Mouse (Mus musculus): ENCODE measurements around the gene Ranbp1.

Ranbp1 gene

DNA sequence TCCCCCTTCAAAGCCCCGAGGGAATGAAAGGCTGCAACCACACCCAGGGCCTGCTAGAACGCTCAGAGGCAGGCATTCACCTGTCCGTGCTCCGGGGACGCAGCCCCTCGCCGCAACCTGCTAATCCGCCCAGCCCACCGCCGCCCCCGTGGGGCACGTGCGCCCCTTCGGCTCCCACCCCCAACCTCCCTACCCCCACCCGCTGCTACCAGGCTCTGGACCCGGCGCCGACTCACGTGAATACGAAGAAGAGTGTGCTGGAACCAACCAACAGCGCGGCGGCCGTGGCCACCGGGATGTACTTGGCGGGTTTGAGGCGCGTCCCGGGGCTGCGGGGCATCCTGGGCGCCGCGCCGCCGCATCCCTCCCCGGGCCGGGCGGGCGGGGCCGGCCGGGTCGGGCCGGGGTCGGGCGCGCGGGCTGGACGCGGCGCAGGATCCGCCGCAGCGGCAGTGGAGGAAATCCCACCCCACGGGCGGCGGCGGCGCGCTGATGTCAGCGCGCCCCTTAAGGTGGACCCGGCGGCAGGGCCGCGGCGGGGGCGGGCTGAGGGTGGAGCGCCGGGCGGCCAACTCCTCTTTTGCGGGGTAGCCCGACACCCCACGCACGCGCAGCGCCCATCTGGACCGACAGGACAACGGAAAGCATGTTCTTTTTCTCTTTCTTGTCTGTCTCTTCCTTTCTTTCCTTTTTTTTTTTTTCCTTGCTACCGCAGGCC, 13.7 kb downstream of the Ranbp1 start, which contains the start of gene Zdhhc8:
Zdhhc8 (minus strand) TSS at position 466 of the 718 bp plus-strand sequence.
- peak; percentile 36 to 59 for DNase-seq (ENCODE audit: low spot score in 2 of 2)

DNA sequence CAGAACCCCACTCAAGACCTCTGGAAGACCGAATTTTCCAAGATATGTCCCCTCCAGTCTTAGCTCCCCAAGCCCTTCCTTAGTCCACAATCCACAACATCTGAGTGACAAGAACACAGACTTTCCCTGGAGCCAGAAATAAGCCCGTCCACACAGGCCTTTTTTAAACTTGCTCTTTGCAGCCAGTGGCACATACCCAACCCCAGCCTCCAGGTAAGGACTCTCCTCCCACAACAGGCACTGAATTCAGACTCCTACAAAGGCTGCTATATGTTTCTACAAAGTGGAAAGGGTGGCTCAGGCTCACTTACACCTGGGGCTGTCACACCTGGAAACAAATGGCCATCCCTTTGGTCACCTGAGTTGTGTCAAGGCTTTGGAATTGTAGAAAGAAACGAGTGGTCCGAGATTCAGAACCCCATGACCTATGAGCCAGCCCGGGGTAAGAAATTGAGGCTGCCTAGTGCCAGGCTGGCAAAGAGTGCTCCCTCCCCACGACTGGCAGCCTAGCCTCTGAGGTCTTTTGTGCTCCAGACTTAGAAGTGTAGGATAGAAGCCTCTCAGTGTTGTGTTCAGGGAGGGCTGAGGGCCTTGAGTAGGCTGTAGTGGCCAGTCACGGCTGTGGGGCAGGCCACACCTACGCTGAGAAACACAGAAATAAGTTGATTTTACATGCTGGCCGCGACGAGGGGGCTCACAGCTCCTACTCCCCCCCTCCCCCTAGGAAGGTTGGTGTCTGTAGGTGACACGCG, 14.4 kb downstream of the Ranbp1 start:
- peak; percentile 5 to 22 for DNase-seq (ENCODE audit: low spot score in 2 of 2)

DNA sequence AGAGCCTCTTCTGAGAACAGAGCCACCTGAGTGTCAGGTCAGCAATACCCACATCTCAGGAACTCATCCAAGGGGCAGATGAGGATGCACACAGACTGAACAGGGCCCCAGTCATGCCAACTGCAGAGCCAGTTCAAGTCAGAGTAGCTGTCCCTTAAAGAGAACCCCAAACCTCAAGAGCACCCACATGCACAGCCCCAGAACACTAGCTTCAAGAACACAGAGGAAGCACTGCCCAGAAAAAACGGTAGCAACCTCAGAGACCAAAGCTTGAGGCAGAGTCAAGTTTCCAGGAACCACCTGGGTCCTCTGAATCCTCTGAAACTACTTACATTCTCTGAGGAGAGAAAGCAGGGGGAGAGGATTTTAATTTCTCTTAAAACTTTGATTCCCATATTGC, 15.1 kb downstream of the Ranbp1 start:
- peak; percentile 45 to 61 for DNase-seq (ENCODE audit: low spot score in 2 of 2)

DNA sequence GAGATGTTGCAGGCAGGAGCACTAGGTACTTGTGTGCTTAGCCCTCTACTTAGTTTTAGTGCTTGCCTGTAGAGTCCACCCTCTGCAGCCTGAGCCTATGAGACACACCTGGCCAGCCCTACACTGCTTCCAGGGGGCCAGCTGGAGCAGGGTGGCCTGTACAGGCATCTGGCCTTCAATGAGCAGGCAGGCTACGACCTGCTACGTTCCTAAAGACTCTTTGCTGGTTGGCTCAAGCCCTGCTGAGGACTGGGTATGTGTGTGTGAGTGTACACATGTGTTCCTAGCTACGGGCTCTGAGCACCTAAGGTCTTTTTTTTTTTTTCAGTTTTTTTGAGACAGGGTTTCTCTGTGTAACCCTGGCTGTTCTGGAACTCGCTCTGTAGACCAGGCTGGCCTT, 17.1 kb downstream of the Ranbp1 start:
- DNase-seq (ENCODE audit: low spot score in 2 of 2) = no peak

DNA sequence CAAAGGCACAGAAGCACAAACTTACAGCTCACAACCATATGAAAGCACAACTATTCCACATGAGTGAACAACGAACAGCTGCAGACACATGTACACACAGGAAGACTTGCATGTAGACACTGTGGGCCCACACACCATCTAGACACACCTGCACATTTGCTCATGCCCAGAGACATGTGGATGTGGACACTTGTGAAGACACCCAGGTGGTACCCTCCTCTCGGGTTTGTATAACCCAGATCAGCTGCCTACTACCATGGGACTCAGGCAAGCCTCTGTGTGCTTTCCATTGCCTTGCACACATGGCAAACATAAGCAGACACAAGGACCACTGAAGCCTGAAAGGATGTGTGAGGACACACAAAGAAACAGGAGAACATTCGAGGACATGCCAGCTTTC, 17.5 kb downstream of the Ranbp1 start:
- peak; percentile 38 to 51 for DNase-seq (ENCODE audit: low spot score in 2 of 2)

DNA sequence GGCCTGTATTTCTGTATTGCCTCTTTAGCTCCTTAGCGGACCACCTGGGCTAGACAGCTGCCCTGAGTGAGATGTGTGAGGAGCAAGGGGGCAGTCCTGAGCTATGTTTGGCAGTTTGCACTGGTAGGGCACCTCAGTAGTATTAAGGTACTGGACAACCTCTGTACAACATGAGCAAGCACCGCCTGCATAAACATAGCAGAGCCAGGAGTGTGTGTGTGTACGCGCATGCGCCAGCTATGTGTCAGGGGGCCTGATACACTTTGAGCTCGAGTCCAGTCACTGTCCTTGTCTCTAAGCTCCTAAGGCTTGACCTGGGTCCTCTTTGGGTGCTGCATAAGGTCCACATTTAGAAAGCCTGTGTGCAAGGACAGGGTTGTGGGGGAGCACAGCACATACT, 17.9 kb downstream of the Ranbp1 start:
- DNase-seq (ENCODE audit: low spot score in 2 of 2) = peak in 1 of 2 experiments; percentile 15

DNA sequence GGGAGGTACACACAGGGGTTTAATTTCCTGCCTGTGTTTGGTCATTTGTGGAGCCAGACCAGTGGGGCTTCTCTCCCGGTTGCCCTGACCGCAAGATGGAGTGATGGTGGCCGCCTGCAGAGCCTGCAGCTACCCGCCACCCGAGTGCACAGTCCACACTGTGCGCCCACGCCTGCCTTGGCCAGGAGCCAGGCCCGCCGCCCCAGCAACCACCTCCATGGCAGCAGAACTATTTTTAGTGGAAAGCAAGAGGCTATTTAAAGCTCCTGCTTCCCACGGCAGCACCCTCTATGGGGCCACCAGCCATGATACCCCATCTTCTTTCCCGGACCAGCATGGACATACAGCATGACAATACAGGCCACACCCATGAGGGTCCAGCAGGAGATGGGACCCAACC, 18.9 kb downstream of the Ranbp1 start:
- no peak for DNase-seq (ENCODE audit: low spot score in 2 of 2)

DNA sequence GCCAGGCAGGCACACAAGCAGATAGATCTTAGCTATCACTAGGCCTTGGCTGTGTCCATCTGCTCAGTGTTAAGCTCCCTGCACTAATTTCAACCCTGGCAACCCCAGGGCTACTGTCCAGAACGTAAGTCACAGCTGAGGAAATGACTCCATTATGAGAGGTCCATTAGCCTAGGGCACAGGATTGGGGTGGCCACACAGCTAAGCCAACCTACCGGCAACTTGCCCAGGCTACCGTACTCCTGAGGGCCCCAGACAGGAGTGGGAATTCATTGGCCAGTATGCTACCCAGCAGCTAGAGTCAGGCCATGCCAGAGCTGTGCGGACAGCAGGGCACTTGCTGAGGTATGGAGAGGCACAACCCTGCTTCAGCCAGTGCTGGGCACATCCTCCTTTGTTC, 19.7 kb downstream of the Ranbp1 start:
- no peak for DNase-seq (ENCODE audit: low spot score in 2 of 2)

DNA sequence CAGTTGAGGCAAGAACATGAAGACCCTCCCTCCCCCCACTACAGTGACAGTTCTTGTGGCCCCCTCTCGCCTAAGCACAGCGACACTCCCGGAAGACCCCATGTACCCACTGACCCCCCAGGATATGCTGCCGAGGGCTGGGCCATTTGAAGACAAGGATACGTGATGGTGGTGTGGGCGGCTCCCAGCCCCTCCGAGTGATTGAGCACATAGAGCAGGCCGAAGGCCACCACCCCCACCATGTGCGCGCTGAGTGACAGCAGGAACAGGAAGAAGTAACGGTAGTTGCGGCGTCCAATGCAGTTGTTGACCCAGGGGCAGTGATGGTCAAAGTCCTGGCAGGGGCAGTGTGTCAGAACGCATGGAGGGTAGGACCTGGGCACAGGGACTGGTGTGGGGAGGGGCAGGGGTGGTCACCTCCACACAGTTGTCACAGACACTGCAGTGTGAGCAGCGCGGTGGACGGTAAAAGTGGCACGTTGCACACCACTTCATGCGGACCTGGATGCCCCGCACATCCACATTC, 20.6 kb downstream of the Ranbp1 start:
- no peak for DNase-seq (ENCODE audit: low spot score in 2 of 2)

DNA sequence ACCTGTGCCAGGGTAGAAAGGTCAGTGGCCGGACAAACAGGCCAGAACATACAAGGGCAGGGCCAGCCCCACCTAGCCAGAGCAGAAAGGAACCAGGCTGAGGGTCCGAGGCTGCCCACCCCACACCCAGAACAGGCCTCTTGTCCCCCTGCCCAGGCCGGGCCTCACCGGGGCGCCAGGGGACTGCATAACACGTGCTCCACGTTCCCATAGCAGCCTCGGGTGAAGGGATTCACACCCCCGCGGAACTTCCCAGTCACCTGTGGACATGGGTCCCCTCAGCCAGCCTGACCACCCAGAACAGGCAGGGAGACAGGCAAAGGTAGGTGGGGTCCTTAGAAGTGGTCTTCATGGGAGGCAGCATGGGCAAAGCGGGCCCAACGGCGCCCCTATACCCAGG, 21.3 kb downstream of the Ranbp1 start:
- DNase-seq (ENCODE audit: low spot score in 2 of 2) = no peak

DNA sequence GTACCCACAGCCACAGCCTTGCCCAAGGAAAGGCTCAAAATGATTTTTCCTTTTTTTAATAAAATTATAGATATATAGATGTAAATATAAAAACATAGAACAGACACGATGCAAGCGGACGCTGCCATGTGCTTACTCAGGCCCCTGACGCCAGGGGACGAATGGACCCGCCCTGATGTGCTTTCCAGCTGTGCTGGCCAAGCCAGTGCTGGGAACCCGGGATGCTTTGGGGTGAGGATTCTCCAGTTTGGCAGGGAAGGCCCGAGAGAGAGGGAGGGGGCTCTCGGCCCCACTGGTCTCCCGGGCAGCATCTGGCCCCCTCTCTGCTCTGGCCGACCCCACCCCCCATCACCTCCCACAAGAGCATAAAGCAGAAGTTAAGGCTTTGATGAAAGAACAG, 26.3 kb downstream of the Ranbp1 start:
- no peak for DNase-seq (ENCODE audit: low spot score in 2 of 2)

DNA sequence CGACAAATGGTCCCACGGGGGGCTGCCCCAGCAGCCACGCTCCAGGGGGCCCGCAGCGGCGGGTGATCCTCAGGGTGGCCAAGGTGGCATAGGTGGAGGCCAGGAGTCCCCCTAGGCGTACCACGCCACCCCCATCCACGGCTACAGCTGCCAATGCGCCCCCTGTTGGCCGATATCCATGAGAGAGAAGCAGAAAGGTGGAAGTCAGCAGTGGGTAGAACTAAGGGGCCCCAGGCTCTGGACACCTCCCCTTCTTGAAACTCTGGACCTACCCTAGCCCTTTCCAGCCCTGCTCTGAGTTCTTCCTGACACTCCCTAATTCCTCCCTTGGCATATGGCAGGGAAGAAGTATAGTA, 27.0 kb downstream of the Ranbp1 start:
- DNase-seq (ENCODE audit: low spot score in 2 of 2) = peak in 1 of 2 experiments; percentile 51

DNA sequence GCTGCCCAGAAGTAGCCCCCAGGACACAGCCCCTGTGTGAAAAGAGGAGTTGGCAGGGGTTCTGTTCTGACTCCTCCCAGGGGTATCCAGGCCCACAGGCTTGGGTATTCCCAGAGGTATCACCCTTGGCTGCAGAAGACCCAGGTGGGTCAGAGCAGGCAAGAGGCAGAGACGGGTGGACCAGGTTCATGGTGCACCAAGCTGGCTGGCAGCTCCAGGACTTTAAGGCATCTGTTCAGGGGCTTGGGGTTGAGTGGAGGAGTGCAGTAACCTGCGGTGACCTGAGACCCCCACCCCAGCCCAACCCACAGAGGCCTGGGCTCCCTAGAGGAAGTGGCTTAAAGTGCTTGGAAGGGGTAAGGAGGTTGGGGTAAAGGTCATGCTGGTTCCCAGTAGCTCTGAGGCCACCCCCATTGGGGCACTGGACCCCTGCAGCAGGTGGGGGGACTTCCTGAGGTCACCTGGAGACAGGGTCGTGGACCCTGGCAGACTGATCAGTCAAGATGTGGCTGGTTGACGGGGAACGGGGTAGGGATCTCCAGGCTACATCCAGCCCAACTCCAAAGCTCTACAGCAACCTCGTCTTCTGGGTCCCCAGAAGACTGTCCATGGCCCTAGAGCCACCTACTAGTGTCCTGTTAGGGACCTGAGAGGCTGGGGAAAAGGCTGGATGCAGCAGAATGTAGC, 27.5 kb downstream of the Ranbp1 start:
- no peak for DNase-seq (ENCODE audit: low spot score in 2 of 2)

DNA sequence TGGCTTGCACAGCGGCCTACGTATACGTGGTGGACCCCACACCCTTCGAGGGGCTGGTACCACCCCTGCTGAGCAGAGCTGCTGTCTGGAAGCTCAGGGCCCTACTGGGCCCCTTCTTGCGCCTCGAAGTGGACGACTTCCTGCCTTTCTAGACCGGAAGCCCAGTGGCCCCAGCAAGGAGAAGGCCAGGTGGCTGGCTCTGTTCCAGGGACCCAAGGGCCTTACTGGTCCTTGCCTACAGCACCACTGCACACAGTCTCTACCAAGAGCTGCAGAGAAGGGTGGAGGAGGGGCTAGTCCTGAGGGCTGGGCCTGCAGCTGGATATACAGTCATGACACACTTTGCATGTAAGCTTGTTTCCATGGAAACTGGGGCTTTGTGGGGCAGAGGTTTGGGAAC, 28.5 kb downstream of the Ranbp1 start:
- DNase-seq (ENCODE audit: low spot score in 2 of 2) = peak; percentile 74 to 76

DNA sequence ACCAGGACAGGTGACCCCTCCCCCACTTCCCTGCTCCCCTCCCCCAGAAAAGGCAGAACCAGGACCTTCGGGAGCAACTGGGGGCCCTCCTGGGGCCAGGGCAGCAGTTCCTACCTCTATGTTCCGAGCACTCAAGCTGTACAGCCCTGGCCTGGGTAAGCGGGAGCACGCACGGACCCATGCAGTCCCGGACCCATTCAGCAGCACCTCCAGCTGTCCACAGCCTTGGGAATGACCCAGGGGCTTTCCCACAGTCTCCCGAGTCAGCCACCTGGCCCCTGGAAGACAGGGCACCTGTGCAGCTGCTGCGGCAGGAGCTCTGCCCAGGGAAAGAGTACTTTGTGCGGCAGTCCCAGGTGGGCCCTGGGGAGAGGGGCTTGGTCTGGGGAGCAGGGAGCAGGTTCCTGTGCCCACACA, 29.9 kb downstream of the Ranbp1 start:
- no peak for DNase-seq (ENCODE audit: low spot score in 2 of 2)

DNA sequence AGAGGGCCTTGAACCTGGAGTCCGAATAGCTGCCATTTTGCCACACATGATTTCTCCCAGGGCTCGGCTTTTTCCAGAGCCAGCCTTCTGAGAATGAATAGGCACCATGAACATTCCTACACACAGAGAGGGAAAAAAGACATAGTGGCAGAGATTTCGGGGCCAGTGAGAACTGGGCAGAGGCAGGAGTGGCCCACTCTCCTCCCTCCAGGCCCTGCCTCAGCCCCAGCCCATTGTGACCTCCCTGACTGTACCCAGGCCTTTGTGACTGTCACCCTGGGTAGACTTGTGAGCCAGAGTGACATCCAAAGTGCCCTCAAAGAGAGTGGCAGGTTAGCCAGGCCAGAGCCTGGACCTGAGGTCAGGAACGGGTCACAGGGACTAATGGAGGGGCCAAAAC, 31.0 kb downstream of the Ranbp1 start, which contains the start of gene Ccdc188:
Ccdc188 (plus strand) TSS at position 301 of the 400 bp plus-strand sequence.
- DNase-seq (ENCODE audit: low spot score in 2 of 2) = no peak

DNA sequence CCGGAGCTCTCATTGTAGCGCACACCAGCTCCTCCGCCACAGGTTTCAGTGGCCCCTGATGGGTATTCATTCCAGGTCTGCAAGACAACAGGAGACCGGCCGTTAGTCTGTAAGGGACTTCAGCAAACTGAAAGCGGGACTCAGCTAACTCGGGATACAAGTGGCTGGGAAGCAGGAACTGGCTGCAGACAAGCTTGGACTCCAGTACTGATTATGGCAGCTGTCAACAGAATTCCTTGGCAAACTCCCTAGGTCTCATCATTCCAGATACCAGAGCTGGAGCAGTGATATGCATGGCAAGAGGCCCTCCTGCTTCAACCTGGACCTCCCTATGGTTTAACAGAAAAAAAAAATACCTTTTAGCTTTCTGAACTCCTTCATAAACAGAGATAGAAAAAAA, 33.7 kb downstream of the Ranbp1 start:
- no peak for DNase-seq (ENCODE audit: low spot score in 2 of 2)

DNA sequence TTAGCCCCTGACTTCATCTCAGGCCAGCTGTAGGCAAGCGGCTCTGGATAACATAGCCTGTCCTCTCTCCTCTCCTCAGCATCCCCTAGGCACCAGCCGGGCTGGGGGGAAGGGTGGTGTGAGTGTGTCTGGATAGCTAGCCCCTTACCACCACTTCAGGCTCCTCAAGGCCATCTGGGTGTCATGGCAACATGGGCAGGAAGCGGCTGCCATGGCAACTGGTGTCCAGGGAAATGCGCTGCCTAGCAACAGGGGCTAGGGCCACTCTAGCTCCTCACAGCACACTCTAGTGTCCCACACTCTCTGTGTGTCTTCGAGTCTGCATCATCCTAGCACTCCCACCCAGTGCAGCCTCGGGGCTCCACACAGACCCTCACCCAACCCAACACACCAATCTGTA, 34.8 kb downstream of the Ranbp1 start:
- DNase-seq (ENCODE audit: low spot score in 2 of 2) = no peak

DNA sequence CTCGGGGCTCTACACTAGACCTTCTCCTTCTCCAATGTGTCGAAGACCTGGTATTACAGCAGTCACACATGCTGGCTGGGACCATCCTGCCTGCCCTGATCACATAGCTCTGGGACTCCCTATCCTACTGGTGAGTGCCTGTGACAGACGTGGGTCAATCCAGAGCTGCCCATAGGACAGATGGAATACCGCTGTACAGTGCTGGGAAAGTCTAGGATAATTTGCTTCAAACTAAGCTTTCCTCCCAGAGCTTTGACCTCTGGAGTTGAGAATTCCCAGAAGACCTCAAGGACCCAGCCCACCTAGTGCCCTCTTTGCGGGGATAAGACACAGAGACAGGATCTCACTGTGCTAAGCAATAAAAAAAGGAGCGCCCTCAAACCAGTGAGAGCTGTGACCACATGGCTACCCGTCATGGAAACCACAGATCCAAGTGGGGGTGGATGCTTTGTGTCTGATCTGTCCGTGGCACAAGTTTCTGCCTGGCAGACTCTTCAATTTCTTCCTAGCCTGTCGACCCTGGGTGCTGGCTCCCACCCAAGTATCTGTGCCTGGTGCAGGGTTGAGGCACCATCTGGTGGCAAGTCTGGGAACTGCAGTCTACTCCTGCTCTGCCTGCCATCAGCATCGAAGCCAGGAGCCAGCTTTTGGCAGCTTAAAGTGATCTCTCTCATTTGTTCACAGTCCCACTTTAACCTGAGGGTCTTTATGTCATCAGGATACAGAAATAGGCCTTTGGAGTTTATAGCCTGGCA, 36.9 kb downstream of the Ranbp1 start:
- peak; percentile 68 to 92 for DNase-seq (ENCODE audit: low spot score in 2 of 2)

DNA sequence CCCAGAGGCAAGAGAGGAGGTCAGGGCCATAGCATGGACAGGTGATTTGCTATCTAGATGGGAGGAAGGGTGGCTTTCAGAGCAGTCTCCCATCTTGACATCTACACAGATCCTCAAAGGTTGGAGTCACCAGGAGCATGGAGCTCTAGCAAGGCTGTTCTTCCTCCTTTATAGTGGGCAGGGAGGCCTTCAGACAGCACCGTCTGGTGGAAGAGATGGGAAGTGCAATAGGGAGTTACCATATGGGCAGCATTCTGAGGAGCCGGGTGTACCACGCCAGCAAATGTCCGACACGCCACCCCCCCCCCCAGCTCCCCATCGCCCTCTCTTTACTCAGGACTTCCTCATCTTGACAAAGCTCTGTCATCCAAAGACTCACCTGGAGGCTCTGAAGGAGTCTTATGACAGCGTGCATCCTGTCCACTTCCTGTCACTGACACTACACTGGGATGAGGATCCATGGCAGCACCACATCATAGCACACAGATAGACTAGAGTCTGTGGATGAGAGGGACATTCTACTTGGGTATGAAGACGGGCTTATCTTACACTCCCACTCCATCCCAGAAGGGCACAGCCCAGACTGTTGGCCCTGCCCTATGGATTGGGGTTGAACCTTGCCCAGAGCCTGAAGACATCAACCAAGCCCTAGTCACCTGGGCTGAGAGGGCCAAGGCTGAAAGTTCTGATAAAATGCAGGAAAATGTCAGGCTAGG, 37.7 kb downstream of the Ranbp1 start:
- DNase-seq (ENCODE audit: low spot score in 2 of 2) = peak in 1 of 2 experiments; percentile 70

Measured in thymus, postnatal 10 days (tissue).